Mouse (Mus musculus): Measurements from ENCODE around the gene 2700049A03Rik. TPM values are rescaled to one million over a fixed set of nuclear protein-coding genes. Genes with fewer than 3 reads are reported as not detected.

2700049A03Rik gene
- polyA plus RNA-seq, 1 experiment from 2014 or later, result 15.7 TPM

- no peak for ATAC-seq (ENCODE audit: insufficient number of reproducible peaks, low FRiP score, low TSS enrichment, low read depth)
- H3K36me3 ChIP-seq, result no peaks in the 10 kb centered on the region
- no peak overlapping the region for H3K4me2 ChIP-seq (replicated peaks)
- no peaks in the 10 kb centered on the region for H3K27me3 ChIP-seq
- no peaks in the 10 kb centered on the region for H3K9me3 ChIP-seq (replicated peaks)
- 88% methylated on average over 5 of the region's 5 CpGs for WGBS
- H3K9ac ChIP-seq, result no peak overlapping the region
- no peak overlapping the region for H3K27ac ChIP-seq (replicated peaks)
- 0 out of 2 replicates have a peak, but pooled peaks cover 3% of the 10 kb centered on the region for H3K4me1 ChIP-seq
- H3K4me3 ChIP-seq (replicated peaks), result no peak overlapping the region
Measured at GRCm38 (mm10) chr12:71274519-71275237, 138.0 kb downstream of the 2700049A03Rik start.

- Histone ChIP-seq H3K4me3 (replicated peaks) (no peak overlapping the region), H3K9ac (no peak overlapping the region), H3K4me1 (0 out of 2 replicates have a peak, but pooled peaks cover 3% of the 10 kb centered on the region), H3K27ac (replicated peaks) (no peak overlapping the region), H3K9me3 (replicated peaks) (no peaks in the 10 kb centered on the region), H3K27me3 (no peaks in the 10 kb centered on the region), H3K4me2 (replicated peaks) (no peak overlapping the region), H3K36me3 (no peaks in the 10 kb centered on the region)
- ATAC-seq (ENCODE audit: insufficient number of reproducible peaks, low FRiP score, low TSS enrichment, low read depth), result no peak
- 83% methylated on average over 8 of the region's 8 CpGs for WGBS
Measured at GRCm38 (mm10) chr12:71275906-71276595, 139.4 kb downstream of the 2700049A03Rik start.

- no peaks in the 10 kb centered on the region for H3K27me3 ChIP-seq
- H3K9me3 ChIP-seq (replicated peaks), result no peaks in the 10 kb centered on the region
- H3K27ac ChIP-seq (replicated peaks), result no peak overlapping the region
- ATAC-seq (ENCODE audit: insufficient number of reproducible peaks, low FRiP score, low TSS enrichment, low read depth), result no peak
- H3K4me3 ChIP-seq (replicated peaks), result no peak overlapping the region
- H3K4me1 ChIP-seq, result 0 out of 2 replicates have a peak, but pooled peaks cover 3% of the 10 kb centered on the region
- no peaks in the 10 kb centered on the region for H3K36me3 ChIP-seq
- H3K9ac ChIP-seq, result no peak overlapping the region
- 55% methylated on average over 12 of the region's 12 CpGs for WGBS
- H3K4me2 ChIP-seq (replicated peaks), result no peak overlapping the region
Measured at GRCm38 (mm10) chr12:71279521-71280262, 143.0 kb downstream of the 2700049A03Rik start.

GRCm38 (mm10) chr12:71281201-71281768, 144.6 kb downstream of the 2700049A03Rik start:
- Histone ChIP-seq H3K27ac (replicated peaks) (no peak overlapping the region), H3K27me3 (no peaks in the 10 kb centered on the region), H3K4me3 (replicated peaks) (no peak overlapping the region), H3K9ac (no peak overlapping the region), H3K36me3 (no peaks in the 10 kb centered on the region), H3K4me1 (0 out of 2 replicates have a peak, but pooled peaks cover 3% of the 10 kb centered on the region), H3K9me3 (replicated peaks) (no peaks in the 10 kb centered on the region), H3K4me2 (replicated peaks) (no peak overlapping the region)
- no peak for ATAC-seq (ENCODE audit: insufficient number of reproducible peaks, low FRiP score, low TSS enrichment, low read depth)
- WGBS, result 84% methylated on average over 12 of the region's 12 CpGs

- no peak overlapping the region for H3K4me3 ChIP-seq (replicated peaks)
- no peak overlapping the region for H3K27ac ChIP-seq (replicated peaks)
- no peak for ATAC-seq (ENCODE audit: insufficient number of reproducible peaks, low FRiP score, low TSS enrichment, low read depth)
- no peaks in the 10 kb centered on the region for H3K27me3 ChIP-seq
- no peaks in the 10 kb centered on the region for H3K36me3 ChIP-seq
- H3K4me1 ChIP-seq, result 0 out of 2 replicates have a peak, but pooled peaks cover 4% of the 10 kb centered on the region
- H3K9ac ChIP-seq, result no peak overlapping the region
- no peaks in the 10 kb centered on the region for H3K9me3 ChIP-seq (replicated peaks)
- no peak overlapping the region for H3K4me2 ChIP-seq (replicated peaks)
Measured at GRCm38 (mm10) chr12:71285399-71285798, 148.8 kb downstream of the 2700049A03Rik start.

- Histone ChIP-seq H3K27me3 (no peaks in the 10 kb centered on the region), H3K4me1 (peaks cover 16% of the 10 kb centered on the region), H3K9me3 (replicated peaks) (no peaks in the 10 kb centered on the region), H3K36me3 (no peaks in the 10 kb centered on the region), H3K9ac (no peak overlapping the region), H3K4me3 (replicated peaks) (no peak overlapping the region), H3K27ac (replicated peaks) (no peak overlapping the region), H3K4me2 (replicated peaks) (no peak overlapping the region)
- 67% methylated on average over 2 of the region's 2 CpGs for WGBS
- ATAC-seq (ENCODE audit: insufficient number of reproducible peaks, low FRiP score, low TSS enrichment, low read depth), result no peak
Measured at GRCm38 (mm10) chr12:71290460-71290859, 153.8 kb downstream of the 2700049A03Rik start.

Other genes with a start within 250 kb of the 2700049A03Rik start
- gene Actr10, start 199.0 kb upstream of the 2700049A03Rik start, polyA plus RNA-seq (2015; fragmentation: Nextera tagmentation; extraction: Ambion mirVana), result 215 TPM in 2 replicates
- gene Psma3, start 162.2 kb upstream of the 2700049A03Rik start, polyA plus RNA-seq (2015; fragmentation: Nextera tagmentation; extraction: Ambion mirVana), result 518 and 555 TPM in 2 replicates
- gene Arid4a, start 120.9 kb upstream of the 2700049A03Rik start, polyA plus RNA-seq (2015; fragmentation: Nextera tagmentation; extraction: Ambion mirVana), result 39.6 and 43.8 TPM in 2 replicates
- gene Tomm20l, start 25.4 kb upstream of the 2700049A03Rik start, polyA plus RNA-seq (2015; fragmentation: Nextera tagmentation; extraction: Ambion mirVana), result 0.93 and 1.6 TPM in 2 replicates
- 69.1 and 71.4 TPM in 2 replicates for gene Timm9, start 164 bp upstream of the 2700049A03Rik start, polyA plus RNA-seq (2015; fragmentation: Nextera tagmentation; extraction: Ambion mirVana)
- gene Dact1, start 173.0 kb downstream of the 2700049A03Rik start, polyA plus RNA-seq (2015; fragmentation: Nextera tagmentation; extraction: Ambion mirVana), result 18.4 and 19.9 TPM in 2 replicates

All from embryonic facial prominence, embryonic 15.5 days (tissue).